20 mouse cellular contexts compared by ENCODE assay signal in genomic region chr17:14720912-14721311, GRCm38 (mm10). TPM values are rescaled to one million over a fixed set of nuclear protein-coding genes. Genes with fewer than 3 reads are reported as not detected.
DNase-seq lines count a peak whose midpoint lies in the region; ATAC-seq and TF ChIP-seq lines count a peak whose summit lies in the region.
"Had no signal": no experiment of that assay in that cellular context is flagged by ENCODE, and none has a peak within 500 bp of the region (broad histone marks: within the 10 kb centered on the region; RNA-seq: fewer than 3 reads in every experiment).

No protein-coding gene starts in this region.

- ATAC-seq in lung, embryonic 15.5 days (ENCODE audit: borderline replicate concordance, extremely low read depth, low FRiP score, low TSS enrichment), result no peak
- ATAC-seq: forebrain, postnatal 0 days had no signal

- no peaks in the 10 kb centered on the region; the same call in 1 of the 2 replicates for H3K27me3 ChIP-seq in lung, embryonic 15.5 days
- no peaks in the 10 kb centered on the region for H3K27me3 ChIP-seq in myocyte (ENCODE audit: control insufficient read depth, insufficient read depth, insufficient read length)
- no peaks in the 10 kb centered on the region for H3K27me3 ChIP-seq in embryonic facial prominence, embryonic 10.5 days (replicated peaks; ENCODE audit: low read depth, poor library complexity, severe bottlenecking)
- H3K27me3 ChIP-seq: CH12.LX; limb, embryonic 12.5 days; liver, embryonic 13.5 days had no signal

- H3K4me2 ChIP-seq in lung, embryonic 15.5 days, result no peak overlapping the region
- H3K4me2 ChIP-seq in myocyte (ENCODE audit: low read depth), result peak overlapping the region; percentile 31
- H3K4me2 ChIP-seq: limb, embryonic 12.5 days; liver, embryonic 13.5 days had no signal

- H3K27ac ChIP-seq in lung, embryonic 15.5 days, result peak overlapping the region; percentile 25; the same call in 1 of the 2 replicates
- H3K27ac ChIP-seq in embryonic facial prominence, embryonic 10.5 days (replicated peaks), result no peak overlapping the region
- H3K27ac ChIP-seq: forebrain, embryonic 10.5 days; hindbrain, embryonic 10.5 days; limb, embryonic 12.5 days; liver, embryonic 13.5 days; midbrain, embryonic 10.5 days had no signal

- no peaks in the 10 kb centered on the region for H3K9me3 ChIP-seq in lung, embryonic 15.5 days
- no peaks in the 10 kb centered on the region for H3K9me3 ChIP-seq in embryonic facial prominence, embryonic 10.5 days
- H3K9me3 ChIP-seq: forebrain, embryonic 10.5 days; hindbrain, embryonic 10.5 days; limb, embryonic 12.5 days; liver, embryonic 13.5 days; midbrain, embryonic 10.5 days had no signal

- H3K4me1 ChIP-seq in lung, embryonic 15.5 days, result peaks cover 17% of the 10 kb centered on the region
- peaks cover 3% of the 10 kb centered on the region; the same call in 1 of the 2 replicates for H3K4me1 ChIP-seq in embryonic facial prominence, embryonic 10.5 days
- H3K4me1 ChIP-seq: limb, embryonic 12.5 days; liver, embryonic 13.5 days had no signal

- no peaks in the 10 kb centered on the region for H3K36me3 ChIP-seq in lung, embryonic 15.5 days
- H3K36me3 ChIP-seq in myocyte (ENCODE audit: control insufficient read depth, insufficient read depth), result no peaks in the 10 kb centered on the region
- no peaks in the 10 kb centered on the region for H3K36me3 ChIP-seq in embryonic facial prominence, embryonic 10.5 days (replicated peaks)
- H3K36me3 ChIP-seq: forebrain, embryonic 10.5 days; hindbrain, embryonic 10.5 days; limb, embryonic 12.5 days; liver, embryonic 13.5 days; midbrain, embryonic 10.5 days had no signal

- peak; percentile 45 to 57 for DNase-seq in heart, adult 18-20 months
- DNase-seq in heart, adult 8-10 months (ENCODE audit: low spot score), result no peak
- no peak for DNase-seq in lung, postnatal 36 days
- peak; percentile 48 for DNase-seq in gastrocnemius, postnatal 25 days
- no peak for DNase-seq in adrenal gland, adult (ENCODE audit: inconsistent age in 2 of 2, low spot score in 1 of 2)
- DNase-seq in embryonic facial prominence, embryonic 10.5 days (ENCODE audit: low spot score), result no peak
- DNase-seq: adrenal gland, postnatal 36 days; cerebellum, adult 18-20 months; cerebellum, postnatal 36 days; forebrain, postnatal 0 days; liver, embryonic 13.5 days; thymus, postnatal 36 days had no signal

- H3ac ChIP-seq in myocyte (ENCODE audit: control insufficient read depth, insufficient read length), result no peak overlapping the region

- no peak overlapping the region for H3K4me3 ChIP-seq in lung, embryonic 15.5 days
- H3K4me3 ChIP-seq in myocyte, result no peak overlapping the region
- H3K4me3 ChIP-seq in embryonic facial prominence, embryonic 10.5 days, result no peak overlapping the region
- H3K4me3 ChIP-seq: forebrain, embryonic 10.5 days; hindbrain, embryonic 10.5 days; limb, embryonic 12.5 days; liver, embryonic 13.5 days; midbrain, embryonic 10.5 days had no signal

- H3K79me2 ChIP-seq in myocyte (ENCODE audit: control insufficient read depth, insufficient read depth), result no peaks in the 10 kb centered on the region

- TF ChIP-seq POLR2A in myocyte (IDR thresholded peaks at IDR 0.05; ENCODE audit: insufficient read length, low read depth), result no peak

- no peak overlapping the region for H3K9ac ChIP-seq in lung, embryonic 15.5 days
- H3K9ac ChIP-seq: forebrain, postnatal 0 days; limb, embryonic 12.5 days; liver, embryonic 13.5 days had no signal

- WGBS in lung, embryonic 15.5 days, result 43% methylated on average over 4 of the region's 4 CpGs
- WGBS in embryonic facial prominence, embryonic 10.5 days, result 89% methylated on average over 4 of the region's 4 CpGs

TF ChIP-seq in myocyte, 11 proteins besides CTCF, POLR2A, EP300 and RAD21:
- no peak for TF ChIP-seq REST (IDR thresholded peaks at IDR 0.05; ENCODE audit: insufficient read depth, insufficient read length)
- no peak for TF ChIP-seq MYOD1 (IDR thresholded peaks at IDR 0.05; ENCODE audit: control insufficient read depth in 1 of 3, insufficient read length in 2 of 3, low read depth in 2 of 3)
- TF ChIP-seq TCF3 (IDR thresholded peaks at IDR 0.05; ENCODE audit: insufficient read length, low read depth), result no peak
- TF ChIP-seq CEBPB (IDR thresholded peaks at IDR 0.05; ENCODE audit: insufficient read depth, poor library complexity, severe bottlenecking), result no peak

RNA-seq across cellular contexts. Expression of gene Thbs2, which starts 26.9 kb away (rescaled TPM):
- 10 to 100 TPM; 11.1 to 11.2 TPM for total RNA-seq in heart, adult 18-20 months (2021)
- 10 to 100 TPM; 11.8 to 17.1 (median 14.4) TPM for total RNA-seq in heart, adult 8-10 months (2022)
- 26.3 and 27.3 TPM in 2 replicates for polyA plus RNA-seq in lung, embryonic 15.5 days (2015; fragmentation: Nextera tagmentation; extraction: Ambion mirVana)
- total RNA-seq in gastrocnemius, postnatal 25 days (2021), result 10 to 100 TPM; 10.5 to 12.9 TPM
- 15.7 TPM for polyA plus RNA-seq in myocyte (2012; fragmentation: generic; extraction: Trizol)
- 1.3 and 1.9 TPM in 2 replicates for polyA plus RNA-seq in embryonic facial prominence, embryonic 10.5 days (2016; fragmentation: Nextera tagmentation; extraction: Ambion mirVana)
- total RNA-seq: MEL had no signal

Comparison
In these comparisons a context has a peak if more than half of its experiments do, and no peak if none do; other contexts are left out.
1. DNase-seq: peak in heart, adult 18-20 months (2 of 2) and gastrocnemius, postnatal 25 days (single experiment); none in heart, adult 8-10 months (single experiment), lung, postnatal 36 days (single experiment), adrenal gland, adult (0 of 2) and embryonic facial prominence, embryonic 10.5 days (single experiment).